Comparison of ENCODE assay signal across 9 mouse cellular contexts in the genomic region with DNA sequence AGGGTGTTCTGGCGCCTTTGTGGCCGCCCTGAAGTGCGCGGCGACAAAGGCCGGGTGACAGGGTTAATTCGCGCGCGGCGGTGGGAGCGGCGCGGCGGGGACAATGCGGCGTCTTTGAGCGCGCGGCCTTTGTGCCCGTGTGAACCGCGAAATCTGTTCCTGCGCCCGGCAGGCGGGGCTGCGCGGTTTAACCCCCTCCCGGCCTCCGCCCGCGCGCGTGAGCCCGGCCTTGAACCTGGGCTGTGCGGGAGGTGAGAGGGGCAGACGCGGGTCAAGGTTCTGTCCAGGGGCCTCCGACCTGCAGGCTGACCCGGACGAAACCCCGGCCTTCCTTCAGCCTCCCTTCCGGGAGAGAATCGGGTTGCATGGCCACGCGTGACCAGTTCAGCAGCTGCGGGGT.
A peak's percentile ranks its signal among the peaks of the same experiment; 100 is the strongest.
DNase-seq lines count a peak whose midpoint lies in the region; ATAC-seq lines count a peak whose summit lies in the region.
"Had no signal": no experiment of that assay in that cellular context is flagged by ENCODE, and none has a peak within 500 bp of the region (broad histone marks: within the 10 kb centered on the region; RNA-seq: fewer than 3 reads in every experiment).

No protein-coding gene starts in this region.

- peak overlapping the region; percentile 59 for H3K4me2 ChIP-seq in heart, embryonic 14.5 days (ENCODE audit: low read length)
- H3K4me2 ChIP-seq in hindbrain, embryonic 11.5 days (replicated peaks; ENCODE audit: low read depth, low read length): peak overlapping the region; percentile 43
- H3K4me2 ChIP-seq in midbrain, embryonic 14.5 days (ENCODE audit: low read length): peak overlapping the region; percentile 63

- 2% methylated on average over 47 of the region's 47 CpGs for WGBS in heart, embryonic 14.5 days
- WGBS in hindbrain, embryonic 11.5 days: 1% methylated on average over 47 of the region's 47 CpGs
- WGBS in midbrain, embryonic 14.5 days: 2% methylated on average over 47 of the region's 47 CpGs

- intact Hi-C loops in heart, postnatal 10 days (cut with DNase I): no loop called here

- H3K36me3 ChIP-seq in heart, embryonic 14.5 days (ENCODE audit: control insufficient read depth, insufficient read depth, low read length): no peaks in the 10 kb centered on the region
- H3K36me3 ChIP-seq in hindbrain, embryonic 11.5 days (ENCODE audit: control insufficient read depth, insufficient read depth, low read length): no peaks in the 10 kb centered on the region
- H3K36me3 ChIP-seq in midbrain, embryonic 14.5 days (ENCODE audit: control insufficient read depth, insufficient read depth, low read length): no peaks in the 10 kb centered on the region

- no peak for ATAC-seq in heart, embryonic 14.5 days (ENCODE audit: insufficient number of reproducible peaks, insufficient read depth, low FRiP score, low read depth)
- ATAC-seq in hindbrain, embryonic 11.5 days (ENCODE audit: low FRiP score): peak; percentile 55
- peak; percentile 41; the same call in 1 of the 2 replicates for ATAC-seq in midbrain, embryonic 14.5 days (ENCODE audit: low FRiP score, low TSS enrichment)

- no peak overlapping the region for H3K27ac ChIP-seq in heart, embryonic 14.5 days (replicated peaks in 1 of 2; ENCODE audit: control insufficient read depth in 1 of 2, insufficient read depth in 1 of 2, low read depth in 2 of 2, low read length in 2 of 2)
- peak overlapping the region; percentile 68 for H3K27ac ChIP-seq in hindbrain, embryonic 11.5 days (ENCODE audit: low read depth, low read length)
- peak overlapping the region; percentile 79 for H3K27ac ChIP-seq in midbrain, embryonic 14.5 days (replicated peaks; ENCODE audit: low read depth, low read length)
- H3K27ac ChIP-seq: macrophage had no signal

- H3K9ac ChIP-seq in heart, embryonic 14.5 days (ENCODE audit: low read length): no peak overlapping the region; the same call in 1 of the 2 replicates
- H3K9ac ChIP-seq in hindbrain, embryonic 11.5 days (ENCODE audit: low read depth, low read length): peak overlapping the region; percentile 53
- H3K9ac ChIP-seq in midbrain, embryonic 14.5 days (replicated peaks; ENCODE audit: low read length): peak overlapping the region; percentile 47

- H3K27me3 ChIP-seq in heart, embryonic 14.5 days (ENCODE audit: control insufficient read depth, insufficient read depth, low read length): peaks cover 82% of the 10 kb centered on the region
- H3K27me3 ChIP-seq in hindbrain, embryonic 11.5 days (ENCODE audit: control insufficient read depth, insufficient read depth, low read length): peaks cover 50% of the 10 kb centered on the region
- peaks cover 20% of the 10 kb centered on the region for H3K27me3 ChIP-seq in midbrain, embryonic 14.5 days (ENCODE audit: control insufficient read depth, insufficient read depth, low read length)

- peak overlapping the region; percentile 29 for H3K4me3 ChIP-seq in heart, embryonic 14.5 days (ENCODE audit: control insufficient read depth in 1 of 2, insufficient read depth in 1 of 2, low read depth in 1 of 2, low read length in 2 of 2)
- H3K4me3 ChIP-seq in hindbrain, embryonic 11.5 days (ENCODE audit: low read depth, low read length): peak overlapping the region; percentile 18
- peak overlapping the region; percentile 29 for H3K4me3 ChIP-seq in midbrain, embryonic 14.5 days (replicated peaks; ENCODE audit: low read depth, low read length)

- H3K9me3 ChIP-seq in heart, embryonic 14.5 days (ENCODE audit: control insufficient read depth, low read length): no peaks in the 10 kb centered on the region
- no peaks in the 10 kb centered on the region for H3K9me3 ChIP-seq in hindbrain, embryonic 11.5 days (ENCODE audit: control insufficient read depth, low read length)
- no peaks in the 10 kb centered on the region for H3K9me3 ChIP-seq in midbrain, embryonic 14.5 days (ENCODE audit: control insufficient read depth, low read length)

- peaks cover 0 to 5% of the 10 kb centered on the region in 2 experiments; a peak in 2 of 4 replicates for H3K4me1 ChIP-seq in heart, embryonic 14.5 days (ENCODE audit: control insufficient read depth in 2 of 2, insufficient read depth in 2 of 2, low read length in 2 of 2)
- H3K4me1 ChIP-seq in hindbrain, embryonic 11.5 days (replicated peaks; ENCODE audit: control insufficient read depth, insufficient read depth, low read length): peaks cover 4% of the 10 kb centered on the region
- H3K4me1 ChIP-seq in midbrain, embryonic 14.5 days (ENCODE audit: control insufficient read depth, insufficient read depth, low read length): peaks cover 31% of the 10 kb centered on the region

- DNase-seq in heart, postnatal 10 days: no peak
- DNase-seq in ZHBTc4 (ENCODE audit: low read depth, low spot score): peak; percentile 47
- DNase-seq in hindbrain, embryonic 11.5 days (ENCODE audit: low spot score): peak; percentile 77
- DNase-seq in midbrain, embryonic 14.5 days: peak; percentile 82
- no peak for DNase-seq in urinary bladder, adult 18-20 months (ENCODE audit: low spot score in 2 of 2)
- DNase-seq in gastrocnemius, postnatal 25 days: no peak
- DNase-seq in right cerebral cortex, postnatal 25 days: no peak

Comparison
In these comparisons a context has a peak if more than half of its experiments do, and no peak if none do; other contexts are left out.
1. H3K27ac ChIP-seq: peak in hindbrain, embryonic 11.5 days (single experiment) and midbrain, embryonic 14.5 days (single experiment); none in heart, embryonic 14.5 days (0 of 2).
2. DNase-seq: peak in ZHBTc4 (single experiment), hindbrain, embryonic 11.5 days (single experiment) and midbrain, embryonic 14.5 days (single experiment); none in heart, postnatal 10 days (0 of 2), urinary bladder, adult 18-20 months (0 of 2), gastrocnemius, postnatal 25 days (single experiment) and right cerebral cortex, postnatal 25 days (single experiment).
3. Peak in every context shown above with its lines, with median percentiles within 50 percentile points of each other: H3K4me2 ChIP-seq and H3K4me3 ChIP-seq.